Mouse (Mus musculus) T-helper 2 cell (primary cell): Measurements from ENCODE around the gene Tmem131.

Source experiments
- in situ Hi-C: fragments of 300-600 bp; cut with MboI, MseI; formaldehyde crosslinking; loops from one replicate; pipeline ENCODE4 v1.15.1; 2025; ENCODE audit warnings: high pct_unique_total_duplicates

Gene Tmem131

DNA sequence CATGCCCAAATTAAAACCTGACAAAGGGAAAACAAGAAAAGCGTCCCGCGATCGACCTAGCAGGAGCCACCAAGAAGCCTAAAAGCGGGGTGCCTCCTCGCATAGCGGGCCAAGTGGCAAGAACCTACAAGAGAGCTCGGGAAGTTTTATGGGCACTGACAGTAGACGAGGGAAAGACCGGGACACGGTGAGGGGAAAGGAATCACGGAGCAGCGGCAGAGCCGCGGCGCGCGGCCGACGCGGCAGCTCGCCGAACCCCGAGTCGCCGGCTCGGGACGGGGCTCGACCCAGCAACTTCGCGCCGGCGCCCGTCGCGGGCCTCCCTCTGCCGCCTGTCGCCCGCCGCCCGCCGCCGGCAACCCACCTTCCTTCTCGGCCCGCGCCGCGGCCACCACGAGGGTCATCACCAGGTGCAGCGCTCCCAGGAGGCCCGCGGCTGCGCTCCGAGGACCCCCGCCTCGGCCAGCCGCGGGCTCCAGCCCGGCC is 4.6 kb downstream of the Tmem131 start:
- in situ Hi-C loops, result no loop called here

DNA sequence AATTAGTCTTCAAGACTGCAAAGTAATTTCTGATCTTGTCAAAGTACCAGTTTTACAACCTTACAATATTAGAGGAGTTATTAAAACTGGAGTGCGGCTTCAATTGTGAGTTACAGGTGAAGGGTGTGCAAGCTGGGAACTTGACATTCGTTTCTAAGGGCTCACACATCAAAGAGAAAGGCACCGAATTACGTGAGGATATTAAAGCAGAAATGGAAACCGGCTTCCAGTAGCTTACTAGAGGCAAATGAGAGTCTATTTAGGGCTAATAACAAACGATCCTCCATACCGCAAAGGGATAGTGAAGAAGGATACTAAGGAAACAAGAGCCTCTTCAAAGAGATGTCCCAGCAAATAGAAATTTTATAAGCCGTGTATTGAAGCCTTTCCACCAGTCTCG is 5.1 kb downstream of the Tmem131 start:
- in situ Hi-C loops, result no loop called here

DNA sequence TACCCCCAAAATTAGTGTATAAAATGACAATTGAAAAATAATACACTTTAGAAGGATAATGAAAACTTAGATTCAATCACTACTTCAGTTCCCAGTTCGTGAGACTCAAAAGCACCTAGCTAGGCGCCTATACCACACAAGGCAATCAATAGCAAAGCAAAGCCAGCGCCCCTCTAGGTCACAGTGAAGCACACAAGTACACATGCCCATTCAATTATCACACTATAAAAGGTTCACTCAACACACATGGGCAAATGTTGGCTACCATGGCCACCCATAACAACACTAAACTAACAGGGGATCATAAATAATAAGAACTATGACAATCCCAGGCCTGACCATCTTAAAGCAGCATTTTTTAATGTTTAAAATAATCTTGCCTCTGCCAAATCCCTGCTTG is 5.8 kb downstream of the Tmem131 start:
- in situ Hi-C loops, result no loop called here

DNA sequence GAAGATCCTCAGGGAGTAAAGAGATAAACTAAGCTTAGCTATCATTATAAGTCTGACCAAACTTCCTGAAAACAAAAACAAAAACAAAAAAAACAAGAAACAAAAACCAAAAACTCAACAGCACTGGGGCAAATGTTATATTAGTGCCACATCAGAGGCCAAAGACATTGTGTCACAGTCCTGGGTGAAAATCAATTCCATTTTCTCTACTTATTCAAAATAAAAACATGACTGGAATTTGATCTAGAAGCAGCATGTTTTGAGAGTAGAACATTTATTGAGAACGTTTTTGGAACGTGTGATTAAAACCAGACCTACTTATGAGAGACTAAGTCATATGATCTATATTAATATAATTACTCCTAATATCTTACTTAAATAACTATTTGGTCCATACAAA is 6.5 kb downstream of the Tmem131 start:
- in situ Hi-C loops, result no loop called here

DNA sequence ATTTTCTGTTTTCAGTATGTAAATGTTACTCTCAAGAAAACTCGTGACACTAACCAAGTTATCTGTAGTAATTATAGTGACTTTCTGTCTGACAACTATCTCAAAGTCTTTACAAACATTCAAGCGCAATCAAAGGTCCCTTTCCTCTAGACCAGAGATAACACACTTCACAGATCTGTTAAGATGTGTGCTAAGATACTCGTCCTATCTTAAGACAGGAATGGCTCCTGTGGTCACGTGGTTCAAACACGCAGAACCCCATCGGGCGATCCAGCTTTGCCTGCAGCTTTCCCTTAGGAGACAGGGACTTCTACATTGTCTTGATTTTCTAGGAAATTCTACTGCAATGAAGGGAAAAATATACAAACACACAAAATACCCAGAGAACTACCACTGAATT is 6.9 kb downstream of the Tmem131 start:
- in situ Hi-C loops, result no loop called here

DNA sequence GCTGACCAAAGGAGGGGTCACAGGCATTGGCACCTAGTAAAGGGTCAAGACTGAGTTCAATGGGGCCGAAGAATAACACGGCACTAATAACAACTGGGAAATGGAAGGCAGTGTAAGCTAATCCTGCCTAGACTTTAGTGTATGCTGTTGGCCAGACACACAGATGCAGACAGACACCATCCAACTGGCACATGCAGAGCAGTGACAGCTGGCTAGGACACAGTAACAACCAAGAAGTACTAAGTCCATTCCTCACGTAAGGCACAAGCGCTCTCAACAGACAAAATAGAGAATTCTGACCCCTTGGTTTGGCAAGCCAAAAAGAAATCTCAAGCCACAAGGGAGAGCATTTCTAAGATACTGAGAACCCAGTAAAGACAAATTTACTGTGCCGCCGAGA is 8.7 kb downstream of the Tmem131 start:
- in situ Hi-C loops, result no loop called here

DNA sequence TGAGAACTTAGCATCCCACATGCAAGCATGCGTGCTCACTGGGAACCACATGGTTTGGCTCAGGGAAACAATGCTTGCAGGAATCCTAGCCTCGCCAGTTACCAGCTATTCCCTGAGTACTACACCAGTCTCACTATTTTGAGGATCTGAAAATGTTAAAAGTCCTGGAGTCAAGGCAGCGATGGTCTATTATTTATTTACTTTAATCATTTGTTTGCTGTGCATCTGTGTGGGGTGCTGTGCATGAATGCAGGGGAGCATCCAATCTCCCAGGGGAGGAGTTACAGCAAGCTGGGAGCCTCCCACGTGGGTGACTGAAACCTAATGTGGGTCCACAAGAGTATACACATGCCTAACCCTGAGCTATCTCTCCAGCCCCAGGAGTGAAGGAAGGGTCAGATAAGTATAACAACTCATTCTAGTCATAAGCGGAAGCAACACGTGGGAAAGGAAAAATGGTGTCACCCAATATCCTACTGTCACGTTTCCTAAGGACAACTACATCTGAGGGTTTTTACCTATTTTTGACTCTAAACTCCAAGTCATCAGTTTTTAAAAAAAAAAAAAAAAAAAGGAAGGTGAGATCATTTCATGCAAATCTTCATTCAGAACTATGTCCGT is 9.4 kb downstream of the Tmem131 start:
- in situ Hi-C loops, result no loop called here

DNA sequence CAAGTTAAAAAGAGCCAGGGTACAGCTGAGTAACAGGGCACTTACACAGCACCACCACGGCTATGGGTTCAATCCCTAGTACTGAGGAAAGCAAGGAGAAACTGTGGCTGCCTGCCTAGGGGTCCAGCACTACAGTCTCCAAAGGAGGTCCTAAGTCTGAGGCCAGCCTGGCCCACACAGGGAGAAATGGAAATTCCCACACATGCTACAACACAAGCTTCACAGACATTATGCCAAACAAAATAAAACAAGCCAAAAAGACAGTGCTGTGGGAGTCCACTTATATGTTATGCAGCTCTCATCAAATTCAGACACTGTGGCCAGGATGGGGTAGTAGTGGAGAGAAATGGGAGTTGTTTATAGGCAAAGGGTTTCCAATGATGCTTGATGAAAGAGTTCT is 11.2 kb downstream of the Tmem131 start:
- in situ Hi-C loops, result no loop called here

DNA sequence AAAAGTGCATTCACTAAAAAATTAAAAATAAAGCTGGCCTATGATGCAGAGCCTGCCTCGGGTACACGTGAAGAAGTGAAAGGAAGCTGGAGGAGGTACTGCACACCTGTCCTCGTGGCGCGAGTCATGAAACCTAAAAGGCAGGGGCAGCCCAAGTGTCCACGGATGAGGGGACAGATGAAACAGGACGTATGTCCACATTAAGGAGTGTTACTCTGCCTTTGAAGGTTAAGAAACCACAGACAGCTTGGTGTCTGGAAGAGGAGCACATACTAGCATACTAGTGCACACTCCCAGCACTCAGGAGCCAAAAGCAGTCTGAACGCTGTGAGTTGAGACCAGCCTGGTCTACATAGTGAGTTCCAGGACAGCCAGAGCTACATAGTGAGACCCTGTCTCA is 12.6 kb downstream of the Tmem131 start:
- in situ Hi-C loops, result no loop called here

DNA sequence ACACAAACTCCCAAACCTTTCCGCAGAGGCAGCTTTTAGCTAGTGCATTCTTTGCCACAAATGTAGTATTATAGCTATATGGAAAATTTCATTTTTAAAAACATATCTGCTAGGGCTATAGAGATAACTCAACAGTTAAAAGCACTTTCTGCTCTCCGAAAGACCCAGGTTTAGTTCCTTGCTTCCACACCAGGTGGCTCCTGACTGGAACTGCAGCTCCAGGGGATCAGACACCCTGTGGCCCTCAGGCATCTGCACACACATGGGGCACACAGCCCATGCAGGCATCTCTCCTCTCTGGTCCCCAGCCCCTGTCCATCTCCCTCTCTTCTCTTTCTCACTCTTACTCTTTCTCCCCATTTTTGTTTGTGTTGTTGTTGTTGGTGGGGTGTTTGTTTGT is 13.5 kb downstream of the Tmem131 start:
- in situ Hi-C loops, result no loop called here

DNA sequence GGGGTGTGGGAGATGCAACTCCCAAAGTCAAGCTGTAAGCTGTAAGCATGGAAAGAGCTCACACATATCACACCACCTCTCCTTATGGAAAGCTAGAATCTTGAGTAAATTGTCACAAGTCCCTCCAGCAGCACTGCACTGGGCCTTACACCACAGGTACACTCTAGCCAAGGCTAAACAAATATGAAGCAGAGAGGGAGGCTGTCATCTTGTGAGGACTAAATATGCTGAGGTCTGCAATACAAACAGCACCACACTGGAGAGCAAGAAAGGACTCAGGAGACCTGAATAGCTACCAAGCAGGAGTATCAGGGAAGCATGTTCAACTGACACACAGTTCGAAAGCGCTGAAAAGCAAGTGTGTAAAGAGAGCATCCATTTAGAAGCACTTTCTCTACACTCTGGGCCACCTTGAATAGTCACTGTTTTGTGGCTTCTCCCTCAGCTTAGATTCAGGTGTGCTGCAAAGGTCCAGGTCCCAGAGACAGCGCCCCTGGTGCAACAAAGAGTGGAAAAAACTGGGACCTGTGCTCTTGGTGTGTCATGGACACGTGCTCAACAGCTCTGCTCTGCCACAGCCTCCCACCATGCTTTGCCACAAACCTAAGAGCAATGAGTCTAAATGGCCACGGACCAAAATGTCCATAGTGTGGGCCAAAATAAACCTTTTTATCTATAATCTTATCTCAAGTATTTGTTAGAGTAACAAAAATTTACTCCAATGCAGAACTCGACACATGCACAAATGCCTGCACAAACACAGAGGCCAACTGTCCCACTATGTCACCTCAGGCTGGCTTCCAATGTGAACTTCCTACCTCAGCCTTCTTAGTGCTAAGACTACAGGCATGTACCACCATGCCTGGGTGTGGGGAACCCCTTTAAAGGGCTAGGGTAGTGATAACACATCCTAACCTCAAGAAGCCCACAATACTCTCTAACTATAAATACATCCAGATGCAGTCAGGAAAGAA is 14.8 kb downstream of the Tmem131 start:
- in situ Hi-C loops, result no loop called here

DNA sequence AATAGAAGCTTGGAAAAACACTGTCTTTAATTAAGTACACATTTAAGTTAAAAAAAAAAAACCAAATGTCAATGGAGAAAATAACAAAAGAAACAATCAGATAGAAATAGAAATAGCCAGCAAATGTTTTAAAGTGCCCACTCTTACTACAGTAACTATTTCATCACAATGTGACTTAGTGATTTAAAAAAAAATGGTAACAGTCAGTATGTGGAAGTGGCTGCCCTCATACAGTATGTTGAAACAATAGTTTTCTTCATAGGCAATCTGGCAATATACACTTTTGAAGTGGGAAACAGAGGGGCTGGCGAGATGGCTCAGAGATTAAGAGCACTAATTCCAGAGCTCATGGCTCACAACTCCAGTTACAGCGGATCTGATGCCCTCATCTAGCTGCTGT is 15.9 kb downstream of the Tmem131 start:
- in situ Hi-C loops, result no loop called here

DNA sequence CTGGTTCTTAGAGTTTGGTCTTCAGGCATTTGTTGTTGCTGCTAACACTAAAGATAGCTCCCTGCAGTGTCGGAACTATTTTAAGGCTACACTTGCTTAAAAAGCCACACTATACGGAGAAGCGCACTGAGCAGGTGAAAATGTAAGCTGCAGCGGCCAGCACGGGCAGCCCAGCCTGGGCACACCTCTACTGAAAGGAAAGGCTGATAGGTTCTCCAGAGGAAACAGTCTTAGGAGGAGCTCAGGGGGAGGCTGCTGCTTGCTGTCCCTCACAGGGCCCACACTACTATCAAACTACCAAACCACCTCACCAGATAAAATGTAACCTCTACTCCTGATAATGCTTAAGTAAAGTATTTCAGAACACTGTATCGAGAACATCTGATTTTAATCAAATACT is 16.7 kb downstream of the Tmem131 start:
- in situ Hi-C loops, result no loop called here

DNA sequence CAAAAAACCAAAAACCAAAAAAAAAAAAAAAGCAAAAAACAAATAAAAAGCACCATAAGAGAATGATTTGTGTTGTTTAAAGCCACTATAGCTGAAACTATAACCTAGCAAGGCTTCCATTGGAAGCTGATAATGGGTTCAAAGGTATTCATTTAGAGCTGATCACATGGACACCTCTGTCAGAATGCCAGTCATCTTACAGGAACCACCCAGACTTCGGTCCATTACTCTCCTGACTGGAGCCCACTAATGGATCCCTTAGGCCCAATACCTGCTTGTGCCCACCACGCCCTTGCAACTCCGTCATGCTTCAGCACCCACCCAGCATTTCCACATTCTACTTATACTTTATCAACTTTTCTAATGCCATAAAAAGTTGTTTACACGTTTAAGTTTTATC is 17.2 kb downstream of the Tmem131 start:
- in situ Hi-C loops, result no loop called here

DNA sequence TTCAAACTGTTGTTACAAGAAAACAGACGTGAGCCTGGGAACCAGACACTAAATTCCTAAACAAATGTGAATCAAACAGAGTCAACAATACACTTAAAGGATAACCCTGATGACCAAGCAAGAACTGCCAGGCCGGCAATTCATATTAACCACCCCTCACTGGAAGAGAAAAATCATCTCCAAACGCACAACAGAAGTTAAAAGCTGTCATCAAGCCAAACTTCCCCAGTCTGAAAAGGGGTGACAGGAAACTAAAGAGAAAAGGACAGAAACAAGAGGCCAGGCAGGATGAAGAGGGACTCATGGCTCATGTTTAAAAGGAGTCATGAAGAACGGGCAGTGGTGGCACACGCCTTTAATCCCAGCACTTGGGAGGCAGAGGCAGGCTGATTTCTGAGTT is 17.7 kb downstream of the Tmem131 start:
- in situ Hi-C loops, result no loop called here

DNA sequence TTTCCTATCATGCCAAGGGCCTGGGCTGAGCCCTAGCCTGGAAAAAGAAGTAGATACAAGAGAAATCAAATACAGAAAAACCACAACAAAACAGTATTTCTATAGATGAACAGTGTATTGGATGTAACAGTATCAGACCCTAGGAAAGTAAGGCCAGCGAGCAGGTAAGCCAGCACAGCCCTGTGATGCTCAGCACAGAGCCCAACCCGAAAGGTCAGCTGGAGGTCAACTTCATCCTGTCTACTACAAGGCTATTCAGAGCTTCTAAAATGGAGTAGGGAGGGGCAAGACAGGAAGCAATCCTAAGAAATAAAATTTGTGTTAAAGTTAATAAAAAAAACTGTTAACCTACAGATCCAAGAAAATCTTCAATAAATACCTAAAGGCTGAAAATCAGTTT is 18.6 kb downstream of the Tmem131 start:
- in situ Hi-C loops, result no loop called here

DNA sequence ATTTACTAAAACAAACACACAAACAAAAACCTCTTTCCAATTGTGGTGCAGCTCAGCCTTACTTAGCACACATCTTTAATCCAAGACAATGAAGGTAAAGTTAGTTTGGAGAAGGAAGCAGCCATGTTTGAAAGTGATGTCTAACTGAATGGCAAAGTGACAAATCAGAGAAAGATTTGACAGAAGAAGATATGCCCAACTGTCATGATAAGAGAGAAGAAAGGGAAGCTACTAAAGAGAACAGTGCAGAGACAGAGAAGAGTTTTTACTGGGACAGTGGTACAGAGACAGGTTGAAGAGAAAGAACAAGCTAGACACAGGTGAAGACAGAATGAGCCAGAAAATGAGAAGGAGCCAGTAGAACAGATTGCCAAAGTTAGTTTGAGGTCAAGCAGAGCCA is 19.6 kb downstream of the Tmem131 start:
- in situ Hi-C loops, result no loop called here

DNA sequence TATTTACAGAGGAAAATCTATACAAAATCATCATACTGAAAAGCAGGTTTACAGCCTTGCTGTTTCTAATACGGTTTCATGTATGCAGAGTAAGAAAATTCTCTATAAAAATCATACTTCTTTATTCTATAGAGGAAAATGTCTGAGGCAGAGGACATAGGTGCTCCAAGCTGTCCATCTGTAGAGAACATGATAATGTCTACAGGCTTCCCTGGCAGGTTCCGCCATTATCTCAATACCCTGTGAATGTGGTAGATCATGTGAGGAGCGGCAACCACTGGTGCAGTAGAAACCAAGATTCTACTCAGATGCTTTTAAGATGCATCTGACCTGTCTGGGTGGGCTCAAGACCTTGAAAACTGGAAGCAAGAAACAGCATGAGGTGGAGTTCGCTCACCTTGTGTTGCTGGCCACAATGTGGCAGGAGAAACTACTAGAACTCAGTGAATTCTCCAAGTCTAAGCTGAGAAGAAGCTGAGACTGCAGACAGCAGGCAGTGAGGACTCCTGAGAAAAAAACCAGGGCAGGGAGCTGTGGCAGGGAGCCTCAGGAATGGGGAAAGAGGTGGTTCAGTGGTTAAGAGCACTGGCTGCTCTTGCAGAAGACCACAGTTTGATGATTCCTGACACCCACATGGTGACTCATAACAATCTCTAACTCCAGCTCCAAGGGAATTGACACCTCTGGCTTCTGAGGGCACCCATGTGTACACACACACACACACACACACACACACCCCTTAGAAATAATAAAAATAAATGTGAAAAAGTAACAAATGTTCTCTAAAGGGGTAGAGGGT is 20.6 kb downstream of the Tmem131 start:
- in situ Hi-C loops, result no loop called here

DNA sequence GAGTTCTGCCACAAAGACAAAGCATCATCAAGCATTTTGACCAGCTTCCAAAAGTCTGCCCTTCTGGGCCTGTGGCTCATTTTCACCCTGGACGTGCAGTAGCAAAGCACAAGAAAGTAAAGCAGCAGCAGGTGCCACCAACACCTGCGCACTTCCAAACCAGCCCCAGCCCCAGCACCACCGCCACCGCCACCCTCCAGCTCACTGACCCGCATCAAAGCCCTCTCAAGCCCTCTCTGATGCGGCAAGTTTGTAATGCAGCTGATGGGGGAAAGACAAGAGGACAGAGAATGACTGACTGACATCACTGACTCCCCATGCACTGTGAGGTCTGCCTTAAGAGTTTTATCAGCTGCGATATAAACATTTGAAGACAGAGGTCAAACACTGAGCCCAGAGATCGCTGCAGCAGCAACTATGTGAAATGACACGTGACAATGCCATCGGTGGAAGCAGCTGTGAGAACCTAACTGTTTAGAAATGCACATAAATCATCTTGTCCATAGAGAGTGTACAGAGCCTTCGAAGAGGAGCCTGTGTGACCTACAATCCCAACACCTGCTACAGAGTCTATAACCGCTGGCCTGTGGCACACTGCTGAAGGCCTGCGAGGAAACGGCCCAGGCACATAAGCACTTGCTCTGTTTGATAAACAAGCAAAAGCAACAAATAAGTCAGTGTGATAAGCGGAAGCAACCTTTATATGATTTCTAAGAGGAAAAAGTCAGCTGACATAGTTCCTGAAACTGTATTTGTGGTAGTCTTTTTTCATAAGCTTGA is 21.7 kb downstream of the Tmem131 start:
- in situ Hi-C loops, result no loop called here

DNA sequence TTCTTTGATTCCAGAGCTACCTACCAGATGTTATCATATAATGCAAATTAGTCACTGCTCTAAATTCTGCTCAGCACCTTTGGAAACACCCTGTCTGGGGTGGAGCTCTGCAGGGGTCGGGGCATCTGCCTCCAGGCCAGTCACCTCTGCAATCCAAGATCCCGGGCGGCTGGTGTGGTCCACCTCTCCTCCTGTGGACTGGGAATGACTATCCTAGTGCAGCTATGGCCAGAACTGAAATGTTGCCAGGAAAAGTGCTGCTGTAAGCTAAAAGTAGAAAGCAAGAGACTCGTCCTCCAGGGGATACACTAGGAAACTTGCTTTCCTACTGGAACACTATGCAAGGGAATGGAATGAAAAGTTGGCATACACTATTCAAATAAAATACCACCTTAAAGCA is 22.7 kb downstream of the Tmem131 start:
- in situ Hi-C loops, result no loop called here

DNA sequence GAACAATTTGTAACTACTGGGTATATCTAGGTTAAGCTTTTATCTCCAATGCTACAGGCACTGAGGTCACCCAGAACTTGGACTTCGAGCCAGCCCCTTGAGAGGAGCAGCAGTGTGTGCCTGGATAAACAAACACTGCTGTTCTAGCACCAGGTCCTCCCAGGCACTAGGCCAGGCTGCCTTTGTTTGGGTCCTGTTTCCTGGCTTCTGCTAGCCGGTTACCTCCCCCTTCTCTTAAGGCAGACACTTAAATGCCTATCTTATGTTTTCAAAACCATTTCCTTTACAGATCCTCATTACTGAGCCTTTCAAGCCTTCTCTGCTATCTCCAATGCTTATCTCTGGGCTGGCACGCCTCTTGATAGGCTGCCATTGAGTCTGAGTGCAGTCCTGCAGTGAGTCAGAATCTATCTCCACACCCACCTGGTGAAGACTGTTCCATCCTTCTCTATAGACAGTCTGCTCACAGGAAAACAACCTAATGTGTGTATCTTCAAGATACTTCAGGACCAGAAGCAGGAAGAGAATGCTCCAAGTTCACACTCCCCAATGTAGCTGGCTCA is 23.2 kb downstream of the Tmem131 start:
- in situ Hi-C loops, result no loop called here
